Mouse (Mus musculus) forebrain, embryonic 14.5 days (tissue): ENCODE results near the gene Prr18. TPM values are rescaled to one million over a fixed set of nuclear protein-coding genes. Genes with fewer than 3 reads are reported as not detected.
"Not testable (repeated sequence)": the region's sequence is repeated elsewhere in the genome, so short reads cannot be mapped to it uniquely, and the experiment has no call there.

Source experiments
- ATAC-seq: fragments of 200-750 bp; cut with Nextera tagmentation; 2 replicates; pipeline ENCODE4 v1.8.0; 2017; ENCODE audit warnings: mild to moderate bottlenecking, moderate library complexity
- DNase-seq: peaks from one replicate; pipeline ENCODE4 v3.0.0-alpha.2; 2015; ENCODE audit warnings: low spot score
- H3K27ac ChIP-seq: fragments of 300-500 bp; sonication (generic); 2 replicates; pipeline ENCODE4 v1.5.1; 2014; ENCODE audit warnings: low read depth, mild to moderate bottlenecking, control low read depth, low read length, moderate library complexity
- H3K27me3 ChIP-seq: fragments of 300-500 bp; sonication (generic); replicated peaks from 2 replicates; pipeline ENCODE4 v1.6.1; 2014; ENCODE audit warnings: low read length, control low read depth, mixed read lengths; ENCODE audit not compliant: control insufficient read depth, insufficient read depth
- H3K36me3 ChIP-seq: fragments of 300-500 bp; sonication (generic); 2 replicates; pipeline ENCODE4 v1.6.1; 2014; ENCODE audit warnings: low read length, control low read depth; ENCODE audit not compliant: control insufficient read depth, insufficient read depth
- H3K4me1 ChIP-seq: fragments of 300-500 bp; sonication (generic); 2 replicates; pipeline ENCODE4 v1.6.1; 2014; ENCODE audit warnings: antibody characterized with exemption, low read length, control low read depth; ENCODE audit not compliant: control insufficient read depth, insufficient read depth
- H3K4me2 ChIP-seq: fragments of 300-500 bp; sonication (generic); 2 replicates; pipeline ENCODE4 v1.6.1; 2014; ENCODE audit warnings: mild to moderate bottlenecking, control low read depth, low read length
- H3K4me3 ChIP-seq: fragments of 300-500 bp; sonication (generic); 2 replicates; pipeline ENCODE4 v1.5.1; 2014; ENCODE audit warnings: low read depth, low read length, control low read depth
- H3K9ac ChIP-seq: fragments of 300-500 bp; sonication (generic); 2 replicates; pipeline ENCODE4 v1.6.1; 2014; ENCODE audit warnings: mild to moderate bottlenecking, low read length, control low read depth, moderate library complexity
- H3K9me3 ChIP-seq: fragments of 300-500 bp; sonication (generic); replicated peaks from 2 replicates; pipeline ENCODE4 v1.6.1; 2016; ENCODE audit warnings: low read length, control low read depth, mixed read lengths; ENCODE audit not compliant: control insufficient read depth
- WGBS: fragments of 180-500 bp; shearing (Covaris S2); extraction: QIAGEN DNeasy Blood & Tissue Kit; methylation state at CpG from one replicate; pipeline ENCODE4 v1.1.7; 2014; 5-methylcytosine and 5-hydroxymethylcytosine counted together
- polyA plus RNA-seq: library from polyadenylated mRNA; unstranded; fragments of >200 nt; fragmentation: Nextera tagmentation; extraction: Ambion mirVana; gene quantifications from 2 replicates; pipeline ENCODE4 v1.2.1, GENCODE M21; 2014

Prr18 gene
- 9.7 and 10.8 TPM in 2 replicates for polyA plus RNA-seq

- H3K36me3 ChIP-seq, ATAC-seq, DNase-seq, H3K4me3 ChIP-seq, H3K27ac ChIP-seq, H3K9me3 ChIP-seq, H3K4me2 ChIP-seq, H3K9ac ChIP-seq, H3K27me3 ChIP-seq: not testable (repeated sequence)
- H3K4me1 ChIP-seq = peaks cover 12% of the 10 kb centered on the region
- WGBS = no CpG with 5 or more reads among the region's 5 CpGs
Measured at GRCm38 (mm10) chr17:8337159-8337558, at the start of gene Prr18. Gene Prr18 (plus strand): TSS chr17:8337459.

GRCm38 (mm10) chr17:8289993-8290679 lies 47.1 kb upstream of the Prr18 start:
- Histone ChIP-seq H3K27ac (no peak overlapping the region), H3K4me2 (no peak overlapping the region), H3K4me3 (no peak overlapping the region), H3K4me1 (peaks cover 2% of the 10 kb centered on the region), H3K36me3 (peaks cover 4% of the 10 kb centered on the region; the same call in 1 of the 2 replicates), H3K9me3 (no peaks in the 10 kb centered on the region), H3K27me3 (no peaks in the 10 kb centered on the region), H3K9ac (no peak overlapping the region)
- ATAC-seq (no peak), DNase-seq (no peak)
- WGBS = 92% methylated on average over 3 of the region's 3 CpGs

GRCm38 (mm10) chr17:8290736-8291135 lies 46.5 kb upstream of the Prr18 start:
- Histone ChIP-seq H3K27me3 (no peaks in the 10 kb centered on the region), H3K9ac (no peak overlapping the region), H3K4me1 (no peaks in the 10 kb centered on the region), H3K36me3 (peaks cover 4% of the 10 kb centered on the region; the same call in 1 of the 2 replicates), H3K9me3 (no peaks in the 10 kb centered on the region), H3K27ac (no peak overlapping the region), H3K4me2 (no peak overlapping the region), H3K4me3 (no peak overlapping the region)
- DNase-seq (no peak), ATAC-seq (no peak)

- no peaks in the 10 kb centered on the region for H3K27me3 ChIP-seq
- H3K36me3 ChIP-seq = peaks cover 7% of the 10 kb centered on the region; the same call in 1 of the 2 replicates
- H3K4me1 ChIP-seq = no peaks in the 10 kb centered on the region
- H3K4me3 ChIP-seq = no peak overlapping the region
- H3K4me2 ChIP-seq = no peak overlapping the region
- DNase-seq (no peak), ATAC-seq (no peak)
- H3K9ac ChIP-seq = no peak overlapping the region
- no peak overlapping the region for H3K27ac ChIP-seq
- no peaks in the 10 kb centered on the region for H3K9me3 ChIP-seq
Measured at GRCm38 (mm10) chr17:8295825-8296224, 41.4 kb upstream of the Prr18 start.

- WGBS = 89% methylated on average over 9 of the region's 9 CpGs
- no peak overlapping the region for H3K4me2 ChIP-seq
- H3K27me3 ChIP-seq = no peaks in the 10 kb centered on the region
- DNase-seq = no peak
- H3K27ac ChIP-seq = no peak overlapping the region
- no peaks in the 10 kb centered on the region for H3K4me1 ChIP-seq
- H3K36me3 ChIP-seq = peaks cover 7% of the 10 kb centered on the region; the same call in 1 of the 2 replicates
- no peaks in the 10 kb centered on the region for H3K9me3 ChIP-seq
- no peak overlapping the region for H3K9ac ChIP-seq
- no peak for ATAC-seq
- no peak overlapping the region for H3K4me3 ChIP-seq
Measured at GRCm38 (mm10) chr17:8296313-8296844, 40.9 kb upstream of the Prr18 start.

GRCm38 (mm10) chr17:8297746-8298145 lies 39.5 kb upstream of the Prr18 start:
- Histone ChIP-seq H3K36me3 (peaks cover 7% of the 10 kb centered on the region; the same call in 1 of the 2 replicates), H3K27me3 (no peaks in the 10 kb centered on the region), H3K9ac (no peak overlapping the region), H3K27ac (no peak overlapping the region), H3K9me3 (no peaks in the 10 kb centered on the region), H3K4me2 (no peak overlapping the region), H3K4me3 (no peak overlapping the region), H3K4me1 (no peaks in the 10 kb centered on the region)
- ATAC-seq (no peak), DNase-seq (no peak)
- WGBS = 86% methylated on average over 5 of the region's 5 CpGs

- H3K4me1 ChIP-seq = no peaks in the 10 kb centered on the region
- DNase-seq (no peak), ATAC-seq (no peak)
- H3K4me3 ChIP-seq = no peak overlapping the region
- no peak overlapping the region for H3K9ac ChIP-seq
- H3K4me2 ChIP-seq = no peak overlapping the region
- H3K9me3 ChIP-seq = no peaks in the 10 kb centered on the region
- 84% methylated on average over 2 of the region's 2 CpGs for WGBS
- H3K27ac ChIP-seq = no peak overlapping the region
- H3K36me3 ChIP-seq = peaks cover 7% of the 10 kb centered on the region; the same call in 1 of the 2 replicates
- H3K27me3 ChIP-seq = no peaks in the 10 kb centered on the region
Measured at GRCm38 (mm10) chr17:8298281-8298680, 39.0 kb upstream of the Prr18 start.

- no peaks in the 10 kb centered on the region for H3K9me3 ChIP-seq
- no peak overlapping the region for H3K27ac ChIP-seq
- H3K4me1 ChIP-seq = no peaks in the 10 kb centered on the region
- H3K36me3 ChIP-seq = peaks cover 7% of the 10 kb centered on the region; the same call in 1 of the 2 replicates
- ATAC-seq = no peak
- H3K9ac ChIP-seq = no peak overlapping the region
- no peak overlapping the region for H3K4me2 ChIP-seq
- H3K4me3 ChIP-seq = no peak overlapping the region
- no peak for DNase-seq
- no peaks in the 10 kb centered on the region for H3K27me3 ChIP-seq
Measured at GRCm38 (mm10) chr17:8299524-8299923, 37.7 kb upstream of the Prr18 start.

- no peak for DNase-seq
- H3K4me1 ChIP-seq = no peaks in the 10 kb centered on the region
- no peak overlapping the region for H3K9ac ChIP-seq
- H3K27me3 ChIP-seq = no peaks in the 10 kb centered on the region
- H3K36me3 ChIP-seq = peaks cover 7% of the 10 kb centered on the region; the same call in 1 of the 2 replicates
- WGBS = 71% methylated on average over 4 of the region's 4 CpGs
- H3K9me3 ChIP-seq = no peaks in the 10 kb centered on the region
- no peak for ATAC-seq
- no peak overlapping the region for H3K4me3 ChIP-seq
- H3K4me2 ChIP-seq = no peak overlapping the region
- no peak overlapping the region for H3K27ac ChIP-seq
Measured at GRCm38 (mm10) chr17:8301515-8301914, 35.7 kb upstream of the Prr18 start.
